Mouse (Mus musculus): Measurements from ENCODE around the gene Trim71. TPM values are rescaled to one million over a fixed set of nuclear protein-coding genes. Genes with fewer than 3 reads are reported as not detected.

The Trim71 gene
- polyA plus RNA-seq, 1 experiment: 0.01 TPM

GRCm38 (mm10) chr9:114496469-114496868, 67.7 kb downstream of the Trim71 start:
- Histone ChIP-seq H3K79me2 (ENCODE audit: control insufficient read depth, insufficient read depth) (no peaks in the 10 kb centered on the region), H3K4me3 (ENCODE audit: insufficient read depth, poor library complexity, severe bottlenecking) (no peak overlapping the region), H3ac (ENCODE audit: control insufficient read depth, insufficient read length, low read depth) (no peak overlapping the region), H3K27me3 (ENCODE audit: control insufficient read depth, insufficient read depth, insufficient read length) (no peaks in the 10 kb centered on the region), H3K79me3 (ENCODE audit: low read depth) (no peaks in the 10 kb centered on the region), H3K36me3 (ENCODE audit: control insufficient read depth, insufficient read depth) (no peaks in the 10 kb centered on the region)
- TF ChIP-seq USF1 (IDR thresholded peaks at IDR 0.05; ENCODE audit: low read depth) (no peak), MAX (IDR thresholded peaks at IDR 0.05) (no peak), MYOG (IDR thresholded peaks at IDR 0.05; ENCODE audit: control insufficient read depth, extremely low read depth, insufficient read length) (no peak), CEBPB (IDR thresholded peaks at IDR 0.05; ENCODE audit: low read depth) (no peak), FOSL1 (IDR thresholded peaks at IDR 0.05; ENCODE audit: insufficient read depth, low read length, poor library complexity, severe bottlenecking) (no peak), MYOD1 (IDR thresholded peaks at IDR 0.05; ENCODE audit: control insufficient read depth, insufficient read length, low read depth) (no peak), CTCF (IDR thresholded peaks at IDR 0.05; ENCODE audit: control insufficient read depth, insufficient read depth, insufficient read length) (no peak)

- Histone ChIP-seq H3K79me2 (ENCODE audit: control insufficient read depth, insufficient read depth) (no peaks in the 10 kb centered on the region), H3K36me3 (ENCODE audit: control insufficient read depth, insufficient read depth) (no peaks in the 10 kb centered on the region), H3K79me3 (ENCODE audit: low read depth) (no peaks in the 10 kb centered on the region), H3K4me3 (ENCODE audit: insufficient read depth, poor library complexity, severe bottlenecking) (no peak overlapping the region), H3K27me3 (ENCODE audit: control insufficient read depth, insufficient read depth, insufficient read length) (no peaks in the 10 kb centered on the region), H3ac (ENCODE audit: control insufficient read depth, insufficient read length, low read depth) (no peak overlapping the region)
- TF ChIP-seq MAX (IDR thresholded peaks at IDR 0.05): no peak
- TF ChIP-seq USF1 (IDR thresholded peaks at IDR 0.05; ENCODE audit: low read depth): peak; percentile 71
Measured at GRCm38 (mm10) chr9:114487481-114488258, 76.5 kb downstream of the Trim71 start.

GRCm38 (mm10) chr9:114486808-114487207, 77.4 kb downstream of the Trim71 start:
- no peak for TF ChIP-seq MYOD1 (IDR thresholded peaks at IDR 0.05; ENCODE audit: control insufficient read depth, insufficient read length, low read depth)
- no peak for TF ChIP-seq CEBPB (IDR thresholded peaks at IDR 0.05; ENCODE audit: low read depth)
- no peak for TF ChIP-seq CTCF (IDR thresholded peaks at IDR 0.05; ENCODE audit: control insufficient read depth, insufficient read depth, insufficient read length)
- no peak for TF ChIP-seq FOSL1 (IDR thresholded peaks at IDR 0.05; ENCODE audit: insufficient read depth, low read length, poor library complexity, severe bottlenecking)
- TF ChIP-seq USF1 (IDR thresholded peaks at IDR 0.05; ENCODE audit: low read depth): no peak
- no peak for TF ChIP-seq MYOG (IDR thresholded peaks at IDR 0.05; ENCODE audit: control insufficient read depth, extremely low read depth, insufficient read length)
- TF ChIP-seq MAX (IDR thresholded peaks at IDR 0.05): no peak
- no peaks in the 10 kb centered on the region for H3K36me3 ChIP-seq (ENCODE audit: control insufficient read depth, insufficient read depth)
- H3K79me2 ChIP-seq (ENCODE audit: control insufficient read depth, insufficient read depth): no peaks in the 10 kb centered on the region
- H3K79me3 ChIP-seq (ENCODE audit: low read depth): no peaks in the 10 kb centered on the region
- H3ac ChIP-seq (ENCODE audit: control insufficient read depth, insufficient read length, low read depth): no peak overlapping the region
- H3K4me3 ChIP-seq (ENCODE audit: insufficient read depth, poor library complexity, severe bottlenecking): no peak overlapping the region
- H3K27me3 ChIP-seq (ENCODE audit: control insufficient read depth, insufficient read depth, insufficient read length): no peaks in the 10 kb centered on the region

GRCm38 (mm10) chr9:114484771-114485170, 79.4 kb downstream of the Trim71 start:
- no peaks in the 10 kb centered on the region for H3K79me3 ChIP-seq (ENCODE audit: low read depth)
- no peaks in the 10 kb centered on the region for H3K27me3 ChIP-seq (ENCODE audit: control insufficient read depth, insufficient read depth, insufficient read length)
- H3K79me2 ChIP-seq (ENCODE audit: control insufficient read depth, insufficient read depth): no peaks in the 10 kb centered on the region
- H3K4me3 ChIP-seq (ENCODE audit: insufficient read depth, poor library complexity, severe bottlenecking): no peak overlapping the region
- H3K36me3 ChIP-seq (ENCODE audit: control insufficient read depth, insufficient read depth): no peaks in the 10 kb centered on the region
- H3ac ChIP-seq (ENCODE audit: control insufficient read depth, insufficient read length, low read depth): no peak overlapping the region
- TF ChIP-seq MYOD1 (IDR thresholded peaks at IDR 0.05; ENCODE audit: control insufficient read depth, insufficient read length, low read depth) (no peak), USF1 (IDR thresholded peaks at IDR 0.05; ENCODE audit: low read depth) (no peak), MAX (IDR thresholded peaks at IDR 0.05) (no peak), MYOG (IDR thresholded peaks at IDR 0.05; ENCODE audit: control insufficient read depth, extremely low read depth, insufficient read length) (no peak), CTCF (IDR thresholded peaks at IDR 0.05; ENCODE audit: control insufficient read depth, insufficient read depth, insufficient read length) (no peak), FOSL1 (IDR thresholded peaks at IDR 0.05; ENCODE audit: insufficient read depth, low read length, poor library complexity, severe bottlenecking) (no peak), CEBPB (IDR thresholded peaks at IDR 0.05; ENCODE audit: low read depth) (no peak)

- Histone ChIP-seq H3K4me3 (ENCODE audit: insufficient read depth, poor library complexity, severe bottlenecking) (no peak overlapping the region), H3K27me3 (ENCODE audit: control insufficient read depth, insufficient read depth, insufficient read length) (no peaks in the 10 kb centered on the region), H3K79me3 (ENCODE audit: low read depth) (no peaks in the 10 kb centered on the region), H3ac (ENCODE audit: control insufficient read depth, insufficient read length, low read depth) (no peak overlapping the region), H3K36me3 (ENCODE audit: control insufficient read depth, insufficient read depth) (no peaks in the 10 kb centered on the region), H3K79me2 (ENCODE audit: control insufficient read depth, insufficient read depth) (no peaks in the 10 kb centered on the region)
- TF ChIP-seq MYOG (IDR thresholded peaks at IDR 0.05; ENCODE audit: control insufficient read depth, extremely low read depth, insufficient read length) (no peak), USF1 (IDR thresholded peaks at IDR 0.05; ENCODE audit: low read depth) (no peak), FOSL1 (IDR thresholded peaks at IDR 0.05; ENCODE audit: insufficient read depth, low read length, poor library complexity, severe bottlenecking) (no peak), CTCF (IDR thresholded peaks at IDR 0.05; ENCODE audit: control insufficient read depth, insufficient read depth, insufficient read length) (no peak), MAX (IDR thresholded peaks at IDR 0.05) (no peak), CEBPB (IDR thresholded peaks at IDR 0.05; ENCODE audit: low read depth) (no peak), MYOD1 (IDR thresholded peaks at IDR 0.05; ENCODE audit: control insufficient read depth, insufficient read length, low read depth) (no peak)
Measured at GRCm38 (mm10) chr9:114480940-114481339, 83.2 kb downstream of the Trim71 start.

DNA sequence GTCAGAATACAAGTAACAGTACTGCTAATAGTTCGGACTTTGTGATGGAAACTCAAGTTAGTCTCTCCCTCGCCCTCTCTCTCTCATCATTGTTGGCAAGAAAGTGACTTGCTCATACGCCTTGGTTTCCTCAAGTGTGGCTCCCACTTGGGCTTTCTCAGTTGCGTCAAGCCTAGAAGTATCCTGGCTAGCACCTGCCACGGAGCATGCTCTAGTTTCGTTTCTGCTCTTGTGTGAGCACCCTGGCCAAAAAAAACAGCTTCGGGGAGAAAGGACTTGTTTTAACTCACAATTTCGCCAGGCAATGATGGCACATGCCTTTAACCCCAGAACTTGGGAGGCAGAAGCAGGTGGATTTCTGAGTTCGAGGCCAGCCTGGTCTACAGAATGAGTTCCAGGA, 87.2 kb downstream of the Trim71 start:
- no peak for TF ChIP-seq FOSL1 (IDR thresholded peaks at IDR 0.05; ENCODE audit: insufficient read depth, low read length, poor library complexity, severe bottlenecking)
- TF ChIP-seq CTCF (IDR thresholded peaks at IDR 0.05; ENCODE audit: control insufficient read depth, insufficient read depth, insufficient read length): no peak
- Histone ChIP-seq H3K36me3 (ENCODE audit: control insufficient read depth, insufficient read depth) (no peaks in the 10 kb centered on the region), H3K4me3 (ENCODE audit: insufficient read depth, poor library complexity, severe bottlenecking) (no peak overlapping the region), H3ac (ENCODE audit: control insufficient read depth, insufficient read length, low read depth) (no peak overlapping the region), H3K27me3 (ENCODE audit: control insufficient read depth, insufficient read depth, insufficient read length) (no peaks in the 10 kb centered on the region), H3K79me3 (ENCODE audit: low read depth) (no peaks in the 10 kb centered on the region), H3K79me2 (ENCODE audit: control insufficient read depth, insufficient read depth) (no peaks in the 10 kb centered on the region)
